Mouse (Mus musculus): ENCODE results near the gene Tmbim1. TPM values are rescaled to one million over a fixed set of nuclear protein-coding genes. Genes with fewer than 3 reads are reported as not detected.

Tmbim1 gene
- polyA plus RNA-seq, 1 experiment, result 60.8 TPM

DNA sequence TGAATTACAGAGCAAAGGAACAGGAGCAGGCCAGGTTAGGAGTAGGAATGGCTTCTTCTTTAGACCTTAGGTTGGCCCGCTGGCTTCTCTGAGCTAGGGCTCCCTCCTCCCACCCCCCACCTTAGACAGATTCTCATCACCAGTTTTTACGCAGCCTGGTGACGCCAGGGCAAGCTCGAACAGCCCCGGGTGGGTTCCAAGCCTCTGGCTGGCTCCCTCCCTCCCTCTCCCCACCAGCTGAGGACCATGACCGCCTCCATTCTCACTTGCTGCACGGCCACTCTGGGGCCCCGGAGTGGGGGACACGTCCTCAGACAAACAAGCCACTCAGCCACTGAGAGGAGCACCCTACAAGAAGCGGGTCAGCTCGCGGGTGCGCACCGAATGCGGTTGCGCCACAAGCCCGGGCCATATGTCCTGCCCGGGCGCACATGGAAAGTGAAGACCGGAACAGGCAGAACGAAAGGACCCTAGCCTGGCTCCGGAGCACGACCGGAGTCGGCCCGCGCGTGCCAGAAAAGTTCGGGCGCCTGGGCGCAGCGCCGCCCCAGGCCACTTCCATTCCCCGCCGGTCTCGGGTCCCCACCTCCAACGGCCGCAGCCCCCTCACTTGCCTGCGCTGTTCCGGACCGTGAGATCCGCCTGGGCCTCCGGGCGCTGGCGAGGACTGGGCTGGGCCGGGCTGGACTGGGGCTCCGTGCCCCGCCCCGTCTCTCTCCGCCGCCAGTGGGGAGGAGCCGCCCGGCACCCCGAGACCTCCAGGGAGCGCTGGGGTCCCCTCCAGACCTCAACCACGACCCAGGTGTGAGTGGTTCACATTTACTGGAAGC, 1.7 kb downstream of the Tmbim1 start:
- under 1% methylated on average over 54 of the region's 56 CpGs for WGBS
- Histone ChIP-seq H3K36me3 (ENCODE audit: control insufficient read depth, insufficient read depth, low read length) (no peaks in the 10 kb centered on the region), H3K4me3 (ENCODE audit: extremely low read depth, insufficient read depth, insufficient read length) (peak overlapping the region; percentile 69), H3K27ac (ENCODE audit: insufficient read depth, low read length) (peak overlapping the region; percentile 67), H3K4me1 (ENCODE audit: control insufficient read depth, insufficient read depth, insufficient read length) (peaks cover 6% of the 10 kb centered on the region; the same call in 1 of the 2 replicates), H3K27me3 (ENCODE audit: control insufficient read depth, insufficient read depth, low read length) (peaks cover 2% of the 10 kb centered on the region; the same call in 1 of the 2 replicates)
- TF ChIP-seq CTCF (IDR thresholded peaks at IDR 0.05; ENCODE audit: extremely low read depth, insufficient read depth, insufficient read length, insufficient replicate concordance) (no peak), POLR2A (IDR thresholded peaks at IDR 0.05; ENCODE audit: low read depth, low read length) (no peak)
- peak in 1 of 2 experiments; percentile 40 for DNase-seq (ENCODE audit: low read depth in 1 of 2, low spot score in 2 of 2)

DNA sequence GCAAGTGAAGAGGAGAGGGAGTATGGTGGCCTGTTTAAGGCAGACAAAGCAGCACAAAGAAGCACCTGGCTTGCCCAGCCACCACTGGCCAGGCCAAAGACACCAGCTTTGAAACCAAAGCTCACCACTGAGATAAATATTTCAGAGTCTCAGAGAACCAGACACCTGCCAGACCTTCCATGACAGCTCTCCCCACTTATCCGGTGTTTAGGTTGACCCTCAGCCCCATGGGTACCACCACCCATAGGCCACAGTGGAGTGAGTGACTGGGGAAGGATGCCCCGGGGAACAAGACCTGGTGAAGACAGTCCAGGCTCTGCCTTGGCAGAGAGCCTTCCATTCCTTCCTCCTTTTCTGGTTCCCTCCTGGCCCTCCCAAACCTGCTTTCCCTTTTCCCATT, 2.6 kb downstream of the Tmbim1 start:
- no peaks in the 10 kb centered on the region for H3K36me3 ChIP-seq (ENCODE audit: control insufficient read depth, insufficient read depth, low read length)
- no peak for DNase-seq (ENCODE audit: low read depth in 1 of 2, low spot score in 2 of 2)
- H3K4me3 ChIP-seq (ENCODE audit: extremely low read depth, insufficient read depth, insufficient read length), result no peak overlapping the region
- 78% methylated on average over 2 of the region's 2 CpGs for WGBS
- H3K27ac ChIP-seq (ENCODE audit: insufficient read depth, low read length), result no peak overlapping the region
- H3K4me1 ChIP-seq (ENCODE audit: control insufficient read depth, insufficient read depth, insufficient read length), result peaks cover 6% of the 10 kb centered on the region; the same call in 1 of the 2 replicates
- H3K27me3 ChIP-seq (ENCODE audit: control insufficient read depth, insufficient read depth, low read length), result peaks cover 2% of the 10 kb centered on the region; the same call in 1 of the 2 replicates
- TF ChIP-seq CTCF (IDR thresholded peaks at IDR 0.05; ENCODE audit: extremely low read depth, insufficient read depth, insufficient read length, insufficient replicate concordance), result no peak

DNA sequence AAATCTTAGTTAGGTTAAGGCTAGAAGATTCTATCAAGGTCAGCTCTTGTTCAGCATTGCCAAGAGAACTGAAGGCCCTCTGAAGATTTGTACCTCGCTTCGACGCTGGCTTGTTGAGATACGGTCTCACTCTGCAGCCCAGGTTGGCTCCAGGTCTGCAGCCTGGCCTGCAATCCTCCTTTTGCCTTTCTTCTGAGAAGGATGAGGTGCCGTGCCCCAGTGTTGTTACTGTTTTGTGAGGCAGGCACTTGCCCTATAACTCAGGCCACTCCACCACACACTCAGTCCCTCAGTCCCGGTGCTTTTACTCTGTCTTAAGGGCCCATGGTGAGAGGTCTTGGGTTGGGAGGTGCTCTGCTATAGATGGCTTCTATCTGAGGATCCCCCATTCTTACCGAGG, 3.2 kb downstream of the Tmbim1 start:
- Histone ChIP-seq H3K27me3 (ENCODE audit: control insufficient read depth, insufficient read depth, low read length) (peaks cover 2% of the 10 kb centered on the region; the same call in 1 of the 2 replicates), H3K36me3 (ENCODE audit: control insufficient read depth, insufficient read depth, low read length) (no peaks in the 10 kb centered on the region), H3K4me1 (ENCODE audit: control insufficient read depth, insufficient read depth, insufficient read length) (peaks cover 6% of the 10 kb centered on the region; the same call in 1 of the 2 replicates), H3K4me3 (ENCODE audit: extremely low read depth, insufficient read depth, insufficient read length) (no peak overlapping the region), H3K27ac (ENCODE audit: insufficient read depth, low read length) (no peak overlapping the region)
- 91% methylated on average over 7 of the region's 7 CpGs for WGBS
- DNase-seq (ENCODE audit: low read depth in 1 of 2, low spot score in 2 of 2), result no peak
- TF ChIP-seq CTCF (IDR thresholded peaks at IDR 0.05; ENCODE audit: extremely low read depth, insufficient read depth, insufficient read length, insufficient replicate concordance) (no peak), POLR2A (IDR thresholded peaks at IDR 0.05; ENCODE audit: low read depth, low read length) (no peak)

DNA sequence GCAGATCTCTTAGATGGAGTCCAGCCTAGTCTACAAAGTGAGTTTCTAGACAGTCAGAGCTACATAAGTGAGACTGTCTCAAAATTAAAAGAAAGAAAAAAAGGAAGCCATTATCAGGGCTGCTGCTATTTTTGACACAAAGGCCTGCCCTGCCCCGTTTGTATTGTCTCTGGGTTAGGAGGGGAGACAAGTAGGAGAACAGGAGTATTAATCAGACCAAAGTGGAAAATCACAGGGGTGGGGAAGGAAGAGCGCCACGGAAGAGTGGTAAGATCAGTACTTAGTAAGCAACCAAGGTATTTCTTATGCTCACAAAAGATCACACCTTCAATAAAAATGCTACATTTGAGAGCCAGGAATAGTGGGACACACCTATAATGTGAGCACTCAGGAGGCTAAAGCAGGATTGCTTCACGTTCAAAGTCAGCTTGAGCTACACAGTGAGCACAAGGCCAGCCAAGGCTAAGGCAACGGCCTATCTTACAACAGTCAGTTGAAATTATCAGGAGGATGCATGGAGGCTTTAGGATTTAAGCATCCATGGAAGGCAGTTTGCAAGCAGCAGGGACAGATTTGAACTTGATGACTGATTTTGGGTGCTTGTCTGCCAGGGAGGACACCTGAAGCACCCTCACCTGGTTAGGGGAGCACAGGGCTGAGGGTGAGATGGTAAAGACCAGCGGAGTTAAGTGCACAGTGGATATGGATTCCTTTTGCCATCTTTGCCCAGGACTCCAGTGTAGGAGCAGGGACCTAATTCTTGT, 4.9 kb downstream of the Tmbim1 start:
- WGBS, result 72% methylated on average over 6 of the region's 6 CpGs
- H3K27ac ChIP-seq (ENCODE audit: insufficient read depth, low read length), result no peak overlapping the region

DNA sequence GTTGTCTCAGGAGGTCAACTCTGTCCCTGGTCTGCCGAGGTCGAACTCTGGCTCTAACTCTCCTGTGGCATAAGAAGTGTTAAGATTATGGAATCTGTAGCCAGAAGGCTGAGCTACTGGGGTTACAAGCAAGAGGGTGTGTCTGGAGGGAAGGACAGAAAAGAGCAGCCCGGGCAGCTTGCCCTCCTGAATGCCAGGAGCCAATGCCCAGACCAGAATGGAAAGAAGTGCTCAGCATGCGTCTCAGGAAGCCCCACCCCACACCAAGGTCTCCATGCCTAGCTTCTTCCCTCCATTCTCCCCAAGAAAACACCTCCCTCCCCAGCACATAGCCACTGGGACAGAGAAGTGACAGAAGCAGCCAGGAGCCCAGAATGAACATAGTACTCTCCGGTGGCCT, 6.4 kb downstream of the Tmbim1 start:
- H3K4me1 ChIP-seq (ENCODE audit: control insufficient read depth, insufficient read depth, insufficient read length), result peaks cover 9% of the 10 kb centered on the region; the same call in 1 of the 2 replicates
- 80% methylated on average over 5 of the region's 5 CpGs for WGBS

More for the DNA sequence above, 4.9 kb downstream of the Tmbim1 start:
- peaks cover 6% of the 10 kb centered on the region; the same call in 1 of the 2 replicates for H3K4me1 ChIP-seq (ENCODE audit: control insufficient read depth, insufficient read depth, insufficient read length)
- peaks cover 2% of the 10 kb centered on the region; the same call in 1 of the 2 replicates for H3K27me3 ChIP-seq (ENCODE audit: control insufficient read depth, insufficient read depth, low read length)
- TF ChIP-seq CTCF (IDR thresholded peaks at IDR 0.05; ENCODE audit: extremely low read depth, insufficient read depth, insufficient read length, insufficient replicate concordance) (no peak), POLR2A (IDR thresholded peaks at IDR 0.05; ENCODE audit: low read depth, low read length) (no peak)
- H3K36me3 ChIP-seq (ENCODE audit: control insufficient read depth, insufficient read depth, low read length), result no peaks in the 10 kb centered on the region
- H3K4me3 ChIP-seq (ENCODE audit: extremely low read depth, insufficient read depth, insufficient read length), result no peak overlapping the region
- no peak for DNase-seq (ENCODE audit: low read depth in 1 of 2, low spot score in 2 of 2)

DNA sequence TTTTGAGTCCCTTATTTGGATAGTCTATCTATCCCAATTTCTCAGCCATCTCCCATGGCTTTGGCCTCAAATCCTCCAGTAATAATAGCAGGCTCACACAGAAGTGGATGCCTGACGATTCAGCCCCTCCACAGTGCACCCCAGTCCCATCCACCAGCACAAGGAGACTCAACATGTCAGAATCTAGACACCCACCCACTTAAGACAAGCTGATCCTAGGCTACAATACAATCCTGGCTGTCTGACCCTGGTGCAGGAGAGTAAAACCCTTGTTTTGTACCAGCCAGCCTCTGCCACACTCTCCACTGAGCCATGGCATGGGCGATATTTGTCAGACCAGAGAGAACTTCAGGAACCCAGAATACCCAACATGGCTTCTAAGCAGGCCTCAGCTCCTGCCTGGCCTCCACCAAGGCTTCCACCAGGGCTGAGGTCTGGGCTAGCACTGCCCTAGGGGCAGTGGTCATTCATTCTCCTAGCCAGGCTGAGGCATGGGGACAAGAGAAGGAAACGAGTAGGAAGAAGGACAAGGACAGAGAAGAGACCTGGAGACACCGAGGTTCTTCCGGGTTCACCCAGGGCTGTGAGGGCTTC, 7.2 kb downstream of the Tmbim1 start:
- Histone ChIP-seq H3K27ac (ENCODE audit: insufficient read depth, low read length) (no peak overlapping the region), H3K27me3 (ENCODE audit: control insufficient read depth, insufficient read depth, low read length) (no peaks in the 10 kb centered on the region), H3K4me3 (ENCODE audit: extremely low read depth, insufficient read depth, insufficient read length) (no peak overlapping the region), H3K36me3 (ENCODE audit: control insufficient read depth, insufficient read depth, low read length) (no peaks in the 10 kb centered on the region), H3K4me1 (ENCODE audit: control insufficient read depth, insufficient read depth, insufficient read length) (peaks cover 4% of the 10 kb centered on the region; the same call in 1 of the 2 replicates)
- DNase-seq (ENCODE audit: low read depth in 1 of 2, low spot score in 2 of 2), result no peak
- TF ChIP-seq CTCF (IDR thresholded peaks at IDR 0.05; ENCODE audit: extremely low read depth, insufficient read depth, insufficient read length, insufficient replicate concordance), result no peak
- no peak for TF ChIP-seq POLR2A (IDR thresholded peaks at IDR 0.05; ENCODE audit: low read depth, low read length)
- WGBS, result 95% methylated on average over 5 of the region's 5 CpGs

More for the DNA sequence above, 6.4 kb downstream of the Tmbim1 start:
- DNase-seq (ENCODE audit: low read depth in 1 of 2, low spot score in 2 of 2), result no peak
- H3K27me3 ChIP-seq (ENCODE audit: control insufficient read depth, insufficient read depth, low read length), result peaks cover 1% of the 10 kb centered on the region; the same call in 1 of the 2 replicates
- H3K4me3 ChIP-seq (ENCODE audit: extremely low read depth, insufficient read depth, insufficient read length), result no peak overlapping the region
- TF ChIP-seq CTCF (IDR thresholded peaks at IDR 0.05; ENCODE audit: extremely low read depth, insufficient read depth, insufficient read length, insufficient replicate concordance), result no peak
- no peak for TF ChIP-seq POLR2A (IDR thresholded peaks at IDR 0.05; ENCODE audit: low read depth, low read length)
- no peaks in the 10 kb centered on the region for H3K36me3 ChIP-seq (ENCODE audit: control insufficient read depth, insufficient read depth, low read length)
- no peak overlapping the region for H3K27ac ChIP-seq (ENCODE audit: insufficient read depth, low read length)
